Mouse (Mus musculus) heart, postnatal 10 days (tissue): ENCODE data around the gene Hnrnpu. TPM values are rescaled to one million over a fixed set of nuclear protein-coding genes. Genes with fewer than 3 reads are reported as not detected.

Experiments
- microRNA-seq, 2 experiments: library from miRNA; unstranded; fragments of <30 nt; microRNA quantifications; one replicate each; pipeline ENCODE4 v1.2.0; 2022
- total RNA-seq, 2 experiments: library from RNA; stranded (reverse); gene quantifications; 2 replicates each; pipeline ENCODE4 v1.2.3; 2021

The Hnrnpu gene
- total RNA-seq, 2 experiments from 2014 or later: 258 to 270 TPM

Small RNAs within 50 kb of the gene (microRNA-seq; reads per million reads assigned to microRNA genes)
- 0 reads per million in 2 experiments for gene Gm27458

Other genes starting within 250 kb of the Hnrnpu start
- 10 to 100 TPM; 23.3 to 27.0 TPM for gene Desi2, start 150.4 kb downstream of the Hnrnpu start, total RNA-seq
- gene Cox20, start 18.7 kb downstream of the Hnrnpu start, total RNA-seq: 100 to 1,000 TPM; 128 to 134 TPM
- gene Efcab2, start 68.3 kb upstream of the Hnrnpu start, total RNA-seq: 10 to 100 TPM; 25.3 to 27.8 TPM
- 10 to 100 TPM; 10.9 to 12.9 TPM for gene Kif26b, start 191.3 kb upstream of the Hnrnpu start, total RNA-seq